Mouse (Mus musculus) thymus, adult 18-20 months (tissue): ENCODE measurements around the gene Gas8.
"Not testable (repeated sequence)": the region's sequence is repeated elsewhere in the genome, so short reads cannot be mapped to it uniquely, and the experiment has no call there.

Source experiments
- DNase-seq, 2 experiments: peaks; one replicate each; pipeline ENCODE4 v3.0.0; 2022; ENCODE audit warnings: mixed read lengths in 2 of 2

Gene Gas8

GRCm38 (mm10) chr8:123518667-123519066 lies at the start of gene Gas8:
Gene Gas8, plus strand, starts transcription at chr8:123518834.
- DNase-seq, result peak; percentile 66 to 77

- not testable (repeated sequence) for DNase-seq
Observed at GRCm38 (mm10) chr8:123472991-123473390, 45.6 kb upstream of the Gas8 start.

GRCm38 (mm10) chr8:123474549-123474948 lies 44.1 kb upstream of the Gas8 start:
- DNase-seq, result not testable (repeated sequence)

- DNase-seq, result no peak
Observed at GRCm38 (mm10) chr8:123476911-123477736, 41.5 kb upstream of the Gas8 start.

DNA sequence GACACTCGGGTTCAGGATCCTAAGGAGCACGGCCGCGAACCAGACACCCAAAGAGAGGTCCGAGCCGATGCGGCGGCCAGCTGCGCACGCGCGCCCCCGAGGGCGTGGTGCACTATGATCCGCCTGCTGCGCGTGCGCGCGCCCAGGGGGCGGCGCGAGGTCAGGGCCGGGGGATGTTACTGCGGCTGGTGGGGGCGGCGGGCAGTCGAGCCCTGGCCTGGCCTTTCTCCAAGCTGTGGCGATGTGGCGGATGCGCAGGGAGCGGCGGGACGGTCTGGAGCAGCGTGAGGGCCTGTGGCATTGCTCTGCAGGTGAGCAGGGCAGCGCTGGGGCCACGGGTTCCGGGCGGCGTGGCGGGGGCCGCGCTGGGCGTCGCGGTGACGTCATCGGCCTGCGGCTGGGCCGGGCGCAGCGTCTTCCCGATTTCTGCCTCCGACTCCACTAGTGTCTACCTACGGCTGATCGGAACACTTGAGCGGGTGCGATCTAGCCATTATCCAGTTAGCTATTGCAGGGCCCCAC lies 40.8 kb upstream of the Gas8 start, which contains the start of gene Afg3l1:
Afg3l1 (plus strand) TSS at position 167 of the 522 bp plus-strand sequence.
- DNase-seq, result peak; percentile 82 to 85

GRCm38 (mm10) chr8:123478456-123479218 lies 40.0 kb upstream of the Gas8 start:
- DNase-seq, result no peak

DNA sequence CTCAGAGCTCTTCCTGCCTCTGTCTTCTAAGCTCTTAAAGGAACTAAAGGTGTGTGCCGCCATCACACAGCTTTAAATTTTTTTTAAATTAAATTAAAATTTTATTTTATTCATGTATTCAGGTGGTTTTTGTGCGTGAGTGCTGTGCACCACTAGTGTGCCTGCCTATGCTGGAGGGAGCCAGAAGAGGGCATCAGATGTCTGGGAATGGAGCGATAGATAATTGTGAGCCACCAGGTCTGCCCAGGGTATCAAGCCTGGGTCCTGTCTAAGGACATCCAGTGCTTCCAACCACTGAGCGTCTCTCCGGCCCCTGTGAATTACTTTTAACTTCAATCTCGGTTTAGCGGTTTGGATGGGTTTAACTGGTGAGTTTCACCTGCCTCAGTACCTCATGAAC lies 36.0 kb upstream of the Gas8 start:
- no peak for DNase-seq

- no peak for DNase-seq
Observed at GRCm38 (mm10) chr8:123491280-123492075, 27.2 kb upstream of the Gas8 start.

DNA sequence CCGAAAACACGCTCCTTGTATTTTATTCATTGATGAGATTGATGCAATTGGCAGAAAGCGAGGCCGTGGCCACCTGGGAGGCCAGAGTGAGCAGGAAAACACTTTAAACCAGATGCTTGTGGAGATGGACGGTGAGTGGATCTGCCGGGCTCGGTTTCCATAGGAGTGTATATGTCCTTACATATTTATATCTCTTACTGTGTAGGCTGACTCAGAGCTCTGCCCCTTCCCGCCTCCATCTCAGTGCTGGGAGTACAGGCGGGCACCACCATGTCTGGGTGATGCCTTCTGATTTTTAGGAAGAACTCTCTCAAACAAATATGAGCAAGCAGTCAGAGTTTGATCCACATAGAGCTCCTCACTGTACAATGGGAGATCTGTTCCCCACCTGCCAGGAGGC lies 25.7 kb upstream of the Gas8 start:
- no peak for DNase-seq

DNA sequence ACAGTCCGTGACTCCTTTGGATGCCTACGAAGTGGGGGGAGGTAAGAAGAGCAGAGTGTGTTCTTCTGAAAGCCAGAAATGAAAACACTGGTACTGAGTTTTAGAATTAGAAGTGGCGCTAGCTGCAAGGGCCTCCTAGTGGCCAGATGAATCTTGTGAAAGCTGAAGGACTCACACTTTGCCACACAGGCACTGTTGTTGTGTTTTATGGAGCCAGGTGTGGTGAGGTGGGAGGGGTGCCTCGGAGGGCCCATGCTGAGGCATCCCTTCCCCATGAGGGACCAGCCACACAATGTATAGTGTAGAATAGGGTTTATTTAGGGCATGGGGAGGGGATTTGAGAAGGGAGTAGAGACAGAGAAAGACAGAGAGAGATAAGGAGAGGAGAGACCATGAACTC lies 20.9 kb upstream of the Gas8 start:
- DNase-seq, result no peak

DNA sequence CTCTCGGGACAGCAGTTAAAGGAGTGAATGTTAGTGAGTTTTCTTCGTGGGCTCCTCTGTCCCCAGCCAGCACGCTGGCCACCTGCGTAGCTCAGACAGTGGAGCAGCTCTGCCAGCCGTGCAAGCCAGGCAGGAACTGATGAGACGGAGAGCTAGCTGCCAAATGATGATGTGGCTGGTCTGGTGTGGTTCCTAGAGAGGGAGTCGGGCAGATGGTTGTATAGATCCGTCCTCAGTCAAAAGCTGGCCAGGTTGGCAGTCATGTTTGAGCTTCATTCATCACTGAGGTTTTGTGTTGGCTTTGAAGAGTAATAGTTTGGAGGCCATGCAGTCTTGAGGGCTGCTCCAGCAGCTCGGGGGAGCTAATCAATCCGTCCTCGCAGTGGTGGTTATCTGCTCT lies 19.7 kb upstream of the Gas8 start:
- DNase-seq, result no peak

DNA sequence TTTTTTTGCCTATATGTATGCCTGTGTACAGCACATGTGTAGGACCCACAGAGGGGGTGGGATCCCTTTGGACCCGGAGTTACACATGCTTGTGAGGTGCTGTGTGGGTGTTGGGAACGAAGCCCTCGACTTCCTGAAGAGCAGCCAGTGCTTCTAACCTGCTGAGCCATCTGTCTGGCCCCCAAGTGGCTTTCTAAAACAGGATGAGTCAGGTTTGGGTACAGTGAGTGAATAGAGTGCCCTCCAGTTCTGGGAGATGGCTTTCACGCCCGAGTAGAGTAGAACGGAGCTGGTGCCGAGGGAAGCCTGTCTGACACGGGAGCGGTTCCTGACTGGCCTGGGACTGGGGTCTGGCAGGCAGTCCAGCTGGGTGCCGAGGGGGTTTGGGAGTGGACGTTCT lies 19.1 kb upstream of the Gas8 start:
- DNase-seq, result no peak

- no peak for DNase-seq
Observed at GRCm38 (mm10) chr8:123502192-123502591, 16.4 kb upstream of the Gas8 start.

DNA sequence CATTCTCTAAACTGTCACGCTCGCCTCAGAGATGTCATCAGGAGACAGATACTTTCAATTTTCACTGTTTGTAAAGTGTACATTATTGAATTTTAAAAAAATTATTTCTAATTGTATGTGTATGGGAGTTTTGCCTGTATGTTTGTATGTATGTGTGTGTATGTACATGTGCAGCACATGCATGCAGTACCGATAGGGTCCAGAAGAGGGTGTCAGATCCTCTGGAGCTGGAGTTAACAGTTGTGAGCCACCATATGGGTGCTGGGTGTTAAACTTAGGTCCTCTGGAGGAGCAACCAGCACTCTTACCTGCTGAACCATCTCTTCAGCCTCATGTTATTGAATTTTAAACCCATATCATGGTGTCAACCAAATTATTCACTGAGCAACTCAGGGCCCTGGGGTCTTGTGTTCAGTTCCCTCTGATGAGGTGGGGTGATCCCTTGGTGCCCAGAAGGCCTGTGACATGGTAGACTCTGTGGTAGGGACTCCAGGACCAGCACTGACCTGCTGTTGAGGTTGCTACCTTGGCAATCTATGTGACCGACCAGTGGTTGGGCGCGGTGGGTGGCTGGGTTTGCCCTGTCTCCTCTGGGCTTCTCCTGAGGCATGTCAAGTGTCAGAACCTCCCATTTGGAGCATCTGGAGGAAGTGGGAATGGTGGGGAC lies 14.7 kb upstream of the Gas8 start:
- DNase-seq, result no peak

DNA sequence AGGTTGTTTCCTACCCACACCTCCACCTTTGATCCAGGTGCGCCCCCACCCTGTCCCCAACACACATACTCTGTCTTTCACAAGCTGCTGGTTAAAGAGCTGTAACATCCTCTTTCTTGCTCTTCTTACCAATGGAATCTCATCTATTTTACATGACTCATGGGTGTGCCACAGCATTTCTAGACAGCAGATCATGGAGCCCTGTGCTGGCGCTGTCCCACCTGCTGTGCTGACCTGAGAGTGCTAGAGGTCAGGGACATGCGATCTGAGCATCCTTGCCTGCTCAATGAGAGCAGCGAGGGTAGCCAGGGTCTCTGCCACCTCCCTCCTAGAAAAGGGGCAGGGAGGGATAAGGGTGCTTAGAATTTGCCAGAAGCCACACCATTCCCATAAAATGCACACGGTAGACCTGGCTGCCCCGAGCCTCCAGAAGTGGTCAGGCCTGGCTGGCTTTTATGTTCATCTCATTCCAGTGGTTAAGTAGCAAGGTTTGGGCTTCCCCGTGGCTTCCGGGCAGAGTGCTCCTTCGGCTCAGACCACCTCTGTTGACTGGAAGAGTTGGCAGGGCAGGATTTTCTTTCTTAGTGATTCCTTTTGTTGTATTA lies 13.9 kb upstream of the Gas8 start:
- no peak for DNase-seq

DNA sequence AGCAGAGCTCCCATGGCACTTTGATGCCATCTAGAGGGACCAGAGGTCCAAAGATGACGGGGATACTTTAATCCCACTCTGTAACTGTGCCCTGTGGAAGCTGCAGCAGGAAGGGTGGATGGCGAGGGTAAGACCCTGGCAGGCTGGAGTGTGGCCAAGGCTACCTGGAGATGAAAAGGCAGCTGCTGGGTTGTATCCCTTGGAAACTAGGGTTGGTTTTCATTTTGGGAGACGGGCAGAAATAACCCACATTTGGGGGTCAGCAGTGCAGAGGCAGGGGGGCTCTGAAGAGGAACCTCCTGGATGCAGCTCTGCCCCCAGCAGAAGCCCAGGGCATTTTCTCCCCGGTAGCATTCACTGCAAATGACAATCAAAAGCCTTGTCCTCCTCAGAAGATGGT lies 13.4 kb upstream of the Gas8 start:
- no peak for DNase-seq

DNA sequence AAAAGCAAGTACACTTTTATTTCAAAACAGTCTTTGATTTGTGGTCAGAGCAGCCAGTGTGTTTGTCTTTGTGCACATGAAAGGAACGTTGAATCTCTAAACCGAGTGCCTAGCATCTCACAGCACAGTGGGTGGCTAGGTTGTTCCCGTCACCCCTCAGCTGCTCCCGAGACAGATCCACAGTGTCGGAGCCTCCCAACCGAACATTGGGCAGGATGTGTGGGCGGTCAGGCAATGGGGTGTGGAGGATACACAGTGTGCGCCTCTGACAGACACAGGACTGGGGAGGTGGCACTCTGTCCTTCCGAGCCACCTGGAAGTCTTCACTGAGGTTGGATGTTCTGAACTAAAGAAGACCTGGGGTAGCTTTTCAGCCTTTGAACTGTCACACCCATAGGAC lies 12.9 kb upstream of the Gas8 start:
- DNase-seq, result no peak

DNA sequence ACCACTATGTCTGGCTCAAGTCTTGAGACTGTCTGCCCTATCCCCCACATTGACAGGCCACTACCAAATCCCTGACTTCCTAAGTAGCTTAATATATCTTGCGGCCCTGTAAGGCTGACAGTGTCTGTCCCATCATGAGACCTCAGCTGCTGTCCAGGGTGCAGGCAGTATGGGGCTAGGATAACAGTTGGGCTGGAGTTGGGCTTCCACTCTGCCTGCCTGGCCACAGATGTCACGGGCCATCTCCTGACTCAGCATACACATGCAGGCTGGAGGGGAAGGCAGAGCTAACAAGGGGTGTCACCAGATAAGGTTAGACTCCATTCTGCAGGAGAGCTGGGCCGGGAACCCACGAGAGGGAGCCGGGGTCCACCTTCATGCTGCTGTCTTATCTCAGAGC lies 11.5 kb upstream of the Gas8 start:
- no peak for DNase-seq

- no peak for DNase-seq
Observed at GRCm38 (mm10) chr8:123510819-123511218, 7.8 kb upstream of the Gas8 start.

DNA sequence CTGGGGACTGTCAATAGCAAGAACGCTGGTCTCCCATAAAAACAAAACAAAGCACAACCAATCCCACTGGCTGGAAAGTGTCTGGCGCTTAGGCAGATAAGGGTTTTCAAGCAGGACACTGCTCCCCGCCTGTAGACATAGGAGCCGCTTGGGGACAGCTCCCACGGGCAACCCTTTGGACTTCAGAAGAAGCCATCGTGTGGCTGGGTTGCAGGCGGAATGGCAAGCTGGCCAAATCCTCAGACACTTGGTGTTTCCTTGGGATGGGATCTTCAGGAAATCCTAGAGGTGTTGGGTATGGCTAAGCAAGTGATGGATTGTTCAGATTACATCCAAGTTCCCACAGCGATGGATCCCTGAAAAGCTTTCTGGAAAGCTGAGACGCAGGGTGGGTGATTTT lies 4.5 kb upstream of the Gas8 start:
- no peak for DNase-seq

DNA sequence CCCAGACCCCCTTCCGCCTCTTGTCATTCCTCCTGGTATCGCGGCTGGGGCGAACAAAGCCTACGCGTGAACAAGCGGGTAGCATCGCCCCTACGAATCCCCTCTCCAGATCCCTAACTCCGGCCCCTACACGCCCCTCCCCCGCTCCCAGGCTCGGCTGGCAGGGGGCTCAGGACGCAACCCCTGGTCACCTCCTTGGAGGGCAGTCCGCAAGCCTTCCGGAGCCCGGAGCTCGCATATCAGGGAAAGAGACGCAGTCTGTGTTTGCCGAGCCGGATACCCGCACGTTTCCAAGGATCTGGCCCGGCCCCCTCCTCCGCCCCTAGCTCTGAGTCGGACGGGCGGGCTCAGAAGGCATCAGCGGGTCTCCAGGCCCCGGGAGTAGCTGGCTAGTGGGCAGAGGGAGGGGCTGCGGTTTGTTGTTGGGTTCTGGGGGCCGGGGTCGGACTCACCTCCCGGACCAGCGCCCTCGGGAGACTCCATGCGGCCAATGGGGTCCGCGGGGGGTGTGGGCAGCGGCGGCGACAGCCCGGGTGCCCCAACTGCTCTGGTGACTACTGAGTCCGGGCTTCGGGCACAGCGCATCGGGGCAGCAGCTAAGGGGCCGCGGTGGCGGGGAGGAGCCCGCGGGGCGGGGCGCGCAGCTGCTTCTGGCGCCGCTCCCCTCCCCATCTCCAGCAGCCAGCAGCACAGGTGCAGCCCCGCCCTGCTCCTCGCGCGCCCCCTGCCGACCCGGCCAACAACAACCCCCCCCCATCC lies 3.7 kb upstream of the Gas8 start, which contains the start of gene Dbndd1:
Dbndd1 (minus strand) TSS at position 683 of the 759 bp plus-strand sequence.
- peak; percentile 57 to 69 for DNase-seq
